Mouse (Mus musculus) spleen, adult 18-20 months (tissue): ENCODE data around the gene Arrdc4.

Source experiments
- DNase-seq, 2 experiments: peaks; one replicate each; pipeline ENCODE4 v3.0.0; 2022; ENCODE audit warnings: mixed read lengths in 2 of 2

The Arrdc4 gene

DNA sequence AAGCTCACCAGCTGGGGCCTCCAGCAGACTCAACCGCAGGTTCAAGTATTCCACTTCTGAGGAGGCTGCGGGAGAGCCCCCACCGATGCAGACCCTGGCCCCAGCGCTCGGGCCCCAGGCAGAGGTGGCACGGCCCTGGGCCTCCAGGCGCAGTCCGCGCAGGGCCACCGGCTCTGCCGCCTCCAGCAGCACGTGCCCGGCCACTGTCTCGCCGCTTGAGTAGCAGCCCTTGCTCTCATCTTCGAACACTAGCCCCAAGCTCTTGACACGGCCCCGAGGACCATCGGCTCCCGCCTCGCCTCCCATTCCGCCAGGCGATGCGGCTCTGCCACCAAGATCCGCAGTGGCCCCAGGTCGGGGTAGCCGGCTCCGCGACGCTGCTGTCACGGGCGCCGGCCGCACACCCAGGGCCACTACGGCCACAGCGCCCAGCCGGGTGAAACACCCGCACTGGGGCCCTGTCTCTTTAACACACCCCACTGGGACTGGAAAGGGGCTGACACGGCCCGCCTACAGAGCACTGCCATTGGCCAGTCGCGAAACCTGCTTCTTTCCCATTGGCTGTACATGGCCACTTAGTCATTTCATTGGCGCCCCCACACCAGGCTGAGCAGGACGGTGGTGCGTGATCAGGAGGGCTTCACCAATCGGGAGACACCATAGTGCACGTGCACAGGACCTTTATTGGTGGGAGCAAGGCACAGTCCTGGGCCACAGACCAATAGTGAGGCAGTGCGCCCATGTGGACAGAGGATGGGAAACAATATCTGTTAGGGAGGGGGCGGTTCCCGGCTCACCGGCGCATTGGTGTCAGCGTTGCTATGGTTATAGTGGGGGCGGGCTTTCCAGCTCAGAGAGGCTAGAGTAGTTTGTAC, at the start of gene Arrdc4:
Gene Arrdc4 (minus strand): TSS at position 481 of the 875 bp plus-strand sequence.
- peak; percentile 70 to 75 for DNase-seq

DNA sequence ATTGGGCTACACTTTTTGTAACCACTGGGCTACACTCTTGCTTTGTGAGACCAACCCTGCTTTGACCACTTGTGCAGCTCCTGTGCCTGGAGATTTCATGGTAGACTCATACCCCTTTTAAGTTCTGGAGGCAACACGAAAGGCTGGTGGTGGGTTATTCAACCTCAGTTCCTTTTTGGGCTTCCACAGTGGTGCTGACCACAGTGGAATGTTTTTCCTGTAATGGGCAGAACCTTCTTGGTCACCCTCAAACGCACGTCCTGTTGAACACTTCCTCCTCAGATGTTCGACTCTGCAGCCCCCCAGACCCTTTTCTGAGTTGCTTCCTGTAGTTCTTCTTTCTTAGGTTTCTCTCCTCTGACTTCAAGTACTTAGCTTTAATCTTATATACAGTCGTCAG, 46.5 kb upstream of the Arrdc4 start:
- no peak for DNase-seq

DNA sequence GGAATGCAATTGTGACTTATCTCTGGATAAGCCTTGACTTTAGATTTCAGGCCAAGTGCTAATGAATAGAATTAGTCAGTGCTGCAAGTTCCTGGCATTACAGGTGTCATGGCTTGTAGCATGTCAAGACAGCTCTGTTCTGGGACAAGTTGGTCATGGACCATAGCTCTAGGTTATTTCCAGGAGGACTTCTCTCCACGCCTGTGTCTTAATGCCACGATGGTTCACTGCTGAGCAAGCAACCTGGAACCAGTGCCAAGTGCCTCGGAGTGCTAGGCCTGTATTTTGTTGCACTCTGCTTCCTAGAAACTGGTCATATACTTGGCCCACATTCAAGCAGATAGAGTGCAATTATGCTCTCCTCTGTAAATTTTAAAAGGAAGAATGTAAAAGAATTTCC, 39.7 kb upstream of the Arrdc4 start:
- no peak for DNase-seq

DNA sequence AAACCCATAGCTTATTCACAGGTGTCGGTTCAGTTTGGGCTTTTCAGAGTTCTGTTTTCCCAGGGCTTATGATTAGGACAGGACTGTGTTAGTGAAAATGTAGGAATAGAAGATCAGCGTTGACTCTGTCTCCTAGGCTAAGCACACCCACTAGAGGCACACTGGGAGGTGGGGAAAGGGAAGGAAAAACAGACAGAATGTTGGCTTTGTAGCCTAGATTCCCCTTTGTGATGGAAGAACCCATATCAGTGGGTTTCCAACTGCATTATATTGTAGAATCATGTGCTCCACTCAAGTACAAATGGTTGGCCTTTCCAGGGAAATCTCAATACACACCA, 22.7 kb upstream of the Arrdc4 start:
- no peak for DNase-seq

DNA sequence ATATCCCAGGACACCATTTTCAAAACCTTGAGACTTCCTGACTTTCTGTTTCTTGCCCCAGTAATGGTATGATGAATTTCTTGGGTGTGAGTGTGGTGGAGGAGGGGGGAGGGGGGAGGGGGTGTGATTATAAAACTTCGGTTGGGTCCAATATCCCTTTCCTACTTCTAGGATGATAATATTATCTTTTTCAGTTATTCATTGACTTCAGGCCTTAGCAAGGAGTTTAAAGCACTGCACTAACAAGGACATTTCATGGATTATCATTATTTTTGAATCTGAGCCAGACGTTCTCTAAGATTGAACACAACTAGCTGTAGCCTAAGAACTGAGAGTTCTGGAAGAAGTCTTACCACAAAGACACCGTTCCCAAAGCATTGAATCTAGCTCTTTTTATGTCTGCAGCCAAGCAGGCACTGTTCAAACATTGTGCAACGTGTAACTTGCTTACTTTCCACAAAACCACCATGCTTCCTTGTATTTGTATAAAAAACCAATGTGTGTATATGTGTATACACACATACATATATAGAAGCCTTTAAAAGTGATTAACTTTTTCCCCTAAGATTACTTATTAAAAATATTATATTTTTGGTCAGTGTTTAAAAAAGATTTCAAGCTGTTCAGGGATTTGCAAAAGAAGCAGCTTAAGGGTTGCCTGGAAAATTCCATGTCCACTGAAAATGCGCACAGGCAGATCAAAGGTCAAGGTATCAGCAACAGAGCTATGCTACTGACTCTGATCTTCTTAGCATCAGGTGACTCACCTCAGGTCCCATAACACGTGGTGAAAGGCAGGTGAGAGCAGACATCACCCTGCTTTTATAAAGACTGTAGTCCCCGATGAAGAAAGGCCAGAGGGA, 22.1 kb upstream of the Arrdc4 start:
- DNase-seq: no peak

DNA sequence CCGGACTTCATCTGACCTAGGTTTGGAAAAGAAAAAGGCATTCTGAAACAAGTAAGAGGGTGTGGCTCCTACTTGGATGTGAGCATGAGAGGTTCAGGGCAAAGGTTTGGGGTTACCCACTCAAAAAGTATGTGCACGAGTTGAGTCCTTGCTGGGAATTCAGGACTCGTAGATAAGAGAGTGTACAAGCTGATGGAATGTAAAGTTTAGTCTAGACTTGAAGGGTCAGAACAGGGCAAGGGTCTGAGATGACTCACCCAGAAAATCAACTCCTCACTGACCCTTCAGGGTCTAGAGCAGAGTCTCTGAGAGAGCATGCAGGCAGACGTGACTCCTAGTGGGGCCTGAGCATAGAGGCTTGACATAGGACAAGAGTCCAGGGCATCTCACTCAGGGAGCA, 16.9 kb upstream of the Arrdc4 start:
- no peak for DNase-seq

DNA sequence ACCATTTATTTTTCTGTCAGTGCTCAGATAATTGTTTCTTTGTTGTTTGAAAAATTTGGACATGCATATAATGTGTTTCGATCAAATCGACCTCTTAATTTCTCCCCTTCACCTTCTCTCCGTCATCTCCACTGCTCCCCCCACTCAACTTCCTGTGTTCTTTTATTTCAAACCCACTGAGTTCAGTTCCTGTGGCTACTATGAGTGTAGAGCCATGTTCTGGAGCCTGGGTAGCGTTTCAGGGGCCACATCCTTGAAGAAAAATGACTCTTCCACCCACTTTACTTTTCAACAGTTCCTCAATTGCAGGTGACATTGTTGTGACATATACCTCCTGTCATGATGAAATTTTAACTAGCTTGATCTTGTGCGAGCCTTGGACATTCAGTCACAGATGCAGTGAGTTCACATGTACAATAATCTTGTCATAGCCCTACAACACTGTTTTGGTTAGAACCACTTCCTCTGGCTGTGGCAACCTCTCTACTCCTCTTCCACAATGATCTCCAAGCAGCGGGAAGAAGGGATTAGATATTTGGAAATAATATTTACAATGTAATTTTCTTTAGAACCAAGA, 10.2 kb upstream of the Arrdc4 start:
- no peak for DNase-seq

DNA sequence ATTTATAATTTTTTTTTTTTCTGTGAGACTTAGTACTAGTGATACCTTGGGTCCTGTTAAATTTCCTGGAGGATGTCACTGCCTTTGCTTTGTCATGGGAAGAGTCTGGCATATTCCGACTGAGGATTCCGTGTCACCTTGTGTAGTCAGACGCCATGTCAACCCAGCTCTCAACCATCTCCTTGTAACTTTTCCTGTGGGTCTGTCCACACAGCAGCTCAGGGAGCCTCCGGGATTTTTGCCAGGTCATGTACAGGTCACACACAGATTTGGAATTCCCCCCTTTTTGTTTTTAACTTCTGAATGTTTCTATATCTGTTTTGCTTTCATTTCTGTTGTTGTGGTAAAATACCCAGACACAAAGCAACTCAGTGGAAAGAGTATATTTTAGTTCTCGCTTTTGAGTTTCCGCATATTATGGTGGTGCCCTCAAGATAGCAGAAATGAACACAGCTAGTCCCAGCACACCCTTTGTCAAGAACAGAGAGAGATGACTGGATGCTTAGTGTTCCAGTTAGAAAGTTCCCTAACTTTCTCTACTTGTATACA, 7.7 kb upstream of the Arrdc4 start:
- no peak for DNase-seq

DNA sequence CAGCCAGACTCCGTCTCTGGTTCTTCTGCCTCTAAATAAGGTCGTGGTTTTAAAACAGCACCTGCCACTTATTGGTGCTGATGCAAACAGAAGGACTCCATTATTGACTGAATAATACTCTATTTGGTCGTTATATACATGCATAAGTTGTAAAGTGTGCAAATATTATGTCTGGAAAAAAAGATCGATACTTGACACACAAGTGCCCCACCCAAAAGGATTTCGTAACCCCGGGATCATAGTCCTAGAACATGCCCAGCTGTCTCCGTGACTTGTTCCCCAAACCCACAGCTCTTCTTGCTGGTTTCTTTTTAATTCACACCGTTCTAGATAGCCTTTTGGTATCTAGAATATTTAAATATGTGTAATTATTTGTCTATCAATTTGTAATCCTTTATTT, 878 bp upstream of the Arrdc4 start:
- DNase-seq: no peak

DNA sequence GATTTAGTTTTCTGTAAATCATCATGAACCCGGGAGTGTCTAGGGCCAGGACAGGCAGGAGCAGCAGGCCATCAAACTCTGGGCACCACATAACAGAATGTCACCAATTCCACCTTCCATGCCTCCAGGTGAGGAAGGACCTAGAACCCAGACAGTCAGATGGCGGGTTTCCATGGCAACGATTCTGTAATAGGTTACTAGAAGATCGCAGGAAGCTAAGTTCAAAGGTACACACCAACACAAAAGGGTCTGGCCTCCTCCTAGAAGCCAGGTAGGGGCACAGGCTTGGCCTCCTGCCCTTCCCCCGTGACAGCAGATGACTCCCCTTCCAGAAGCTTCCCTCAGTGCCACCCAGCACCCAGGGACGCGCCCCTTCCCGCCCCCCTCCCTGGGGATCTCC, 680 bp downstream of the Arrdc4 start:
- peak in 1 of 2 experiments; percentile 2 for DNase-seq

DNA sequence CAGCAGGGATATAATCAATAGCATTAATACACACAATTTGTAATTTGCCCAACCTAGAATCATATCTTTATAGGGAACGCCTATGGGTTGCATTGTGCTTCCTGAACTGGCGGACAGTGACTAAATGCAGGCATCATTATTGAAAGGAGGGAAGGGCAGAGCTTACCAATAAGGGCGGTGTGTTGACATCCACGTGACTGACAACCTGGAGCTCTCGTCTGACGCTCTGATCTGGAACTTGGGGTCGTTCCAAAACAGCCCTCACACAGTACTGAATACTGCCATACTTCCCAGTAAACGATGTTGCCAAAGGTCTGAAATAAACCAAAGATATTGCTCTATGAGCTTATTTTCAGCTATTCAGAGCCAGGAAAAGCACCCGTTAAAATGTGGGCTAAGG, 4.4 kb downstream of the Arrdc4 start:
- DNase-seq: no peak

DNA sequence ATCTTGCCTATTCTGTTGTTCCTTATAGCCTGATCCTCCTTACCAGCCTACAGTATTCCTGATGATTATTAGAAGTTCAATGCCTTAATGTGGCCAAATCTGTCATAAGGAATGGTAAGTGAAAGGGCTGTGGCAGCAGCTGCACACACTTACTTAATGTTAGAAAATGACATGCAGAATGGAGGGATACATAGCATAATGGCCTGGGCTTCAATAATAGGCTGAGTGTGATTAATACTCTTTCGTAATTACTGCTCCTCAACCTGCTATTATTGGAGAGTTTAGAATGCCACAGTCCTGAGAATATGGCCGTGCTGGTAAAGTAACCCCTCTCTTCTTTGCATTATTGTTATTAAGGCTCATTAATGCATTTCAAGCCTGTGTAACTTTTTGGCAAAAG, 4.8 kb downstream of the Arrdc4 start:
- DNase-seq: no peak

DNA sequence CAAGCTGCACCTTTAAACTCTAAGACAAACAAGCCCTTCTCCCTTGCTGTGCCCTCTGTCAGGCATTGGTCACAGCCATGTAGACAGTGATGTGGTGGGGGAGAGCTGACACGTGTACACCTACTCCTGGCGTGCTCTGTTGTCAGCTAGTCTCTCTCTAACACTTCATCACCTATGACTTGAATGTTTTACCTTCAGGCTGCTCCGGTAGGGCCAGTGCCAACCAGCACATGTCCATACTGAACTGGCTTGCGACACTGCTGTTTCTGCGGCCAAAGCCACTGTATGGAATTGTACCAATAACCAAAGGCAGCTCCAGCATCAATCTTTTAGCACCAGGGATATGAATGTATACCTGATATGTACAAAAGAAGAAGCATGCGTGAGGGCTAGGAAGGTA, 8.3 kb downstream of the Arrdc4 start:
- no peak for DNase-seq

DNA sequence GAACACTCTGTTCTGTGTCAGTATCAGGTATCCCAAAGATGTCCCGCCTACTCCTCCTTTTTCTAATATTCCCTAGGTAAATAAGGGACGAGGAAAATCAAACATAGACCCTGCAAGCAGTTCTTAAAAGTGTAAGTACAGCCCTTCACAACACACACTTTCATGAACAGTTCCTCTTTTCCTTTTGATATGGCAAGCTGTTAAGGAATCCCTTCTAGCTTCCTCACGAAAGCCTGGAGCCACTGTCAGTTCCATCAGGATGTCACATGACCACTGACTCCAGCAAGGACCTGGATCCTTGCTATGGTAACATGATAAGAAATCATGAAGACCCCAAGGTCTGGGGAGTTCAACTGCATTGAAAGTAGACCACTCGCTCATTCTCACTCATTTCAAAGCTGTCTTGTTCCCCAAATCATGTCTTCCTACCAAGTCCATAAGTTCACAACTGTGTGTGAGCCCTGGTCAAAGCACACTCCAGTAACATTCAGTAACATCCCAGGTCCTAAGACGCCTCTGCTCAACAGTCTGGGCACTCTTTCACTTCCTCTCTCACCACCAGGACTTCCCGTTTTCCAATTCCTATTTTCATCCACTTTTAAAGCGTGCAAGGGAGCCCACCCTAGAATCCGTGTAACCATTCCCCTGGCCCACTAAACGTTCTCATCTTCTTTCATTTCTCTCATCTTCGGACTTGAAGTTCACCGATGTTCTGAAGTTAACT, 10.2 kb downstream of the Arrdc4 start:
- DNase-seq: no peak

DNA sequence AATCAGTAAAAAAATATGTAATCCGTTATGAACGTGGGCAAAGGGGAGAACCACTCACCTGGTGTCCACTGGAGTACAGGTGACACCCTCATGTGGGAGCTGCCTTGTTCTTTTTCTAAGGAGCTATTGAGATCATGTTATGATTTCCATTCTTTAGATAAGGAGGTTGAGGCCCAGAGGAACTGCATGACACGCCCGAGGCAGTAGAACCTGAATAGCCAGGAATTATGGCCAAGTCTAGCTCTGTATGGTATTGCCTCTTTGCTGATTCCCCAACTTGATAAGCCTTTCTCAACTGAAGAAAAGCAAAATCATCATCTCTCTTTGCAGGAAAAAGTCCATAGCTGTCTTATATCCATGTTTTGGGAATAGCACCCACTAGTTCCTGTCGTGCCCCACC, 22.7 kb downstream of the Arrdc4 start:
- no peak for DNase-seq

DNA sequence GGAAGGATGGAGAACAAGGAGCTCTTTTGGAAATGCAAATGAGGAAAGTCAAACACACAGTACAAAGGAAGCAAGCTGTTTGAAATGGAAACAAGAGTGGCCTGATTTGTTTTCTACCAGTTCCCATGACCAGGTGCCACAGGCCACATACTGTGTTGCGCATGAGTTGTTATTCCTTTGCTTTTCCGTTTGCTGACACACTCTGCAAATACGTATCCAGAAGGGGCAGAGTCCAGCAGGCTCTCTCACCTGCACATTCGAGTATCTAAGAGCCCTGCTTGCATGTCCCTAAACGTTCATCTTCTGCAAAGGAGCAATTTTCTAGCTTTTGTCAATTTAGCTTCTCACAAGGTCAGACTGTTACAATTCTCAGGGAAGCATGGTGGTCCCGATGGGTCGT, 24.3 kb downstream of the Arrdc4 start:
- DNase-seq: no peak

DNA sequence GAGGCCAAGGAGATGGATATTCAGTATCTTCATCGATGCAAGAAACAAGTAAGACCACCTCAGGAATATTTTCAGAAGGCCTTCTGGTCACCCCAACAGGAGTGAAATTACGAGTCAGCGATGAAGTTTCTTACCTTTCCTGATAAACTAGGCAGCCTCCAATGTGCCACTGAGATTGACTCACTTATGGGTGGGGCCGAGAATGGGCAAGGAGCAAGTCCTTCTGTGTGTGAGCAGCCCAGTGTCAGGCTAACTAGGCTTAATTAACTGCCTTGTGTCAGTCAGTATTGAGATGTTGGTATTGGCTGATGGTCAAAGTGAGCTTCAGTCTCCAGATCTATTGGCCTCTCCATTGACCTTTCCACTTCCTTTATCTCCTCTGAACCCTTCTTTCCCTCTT, 27.5 kb downstream of the Arrdc4 start:
- no peak for DNase-seq

DNA sequence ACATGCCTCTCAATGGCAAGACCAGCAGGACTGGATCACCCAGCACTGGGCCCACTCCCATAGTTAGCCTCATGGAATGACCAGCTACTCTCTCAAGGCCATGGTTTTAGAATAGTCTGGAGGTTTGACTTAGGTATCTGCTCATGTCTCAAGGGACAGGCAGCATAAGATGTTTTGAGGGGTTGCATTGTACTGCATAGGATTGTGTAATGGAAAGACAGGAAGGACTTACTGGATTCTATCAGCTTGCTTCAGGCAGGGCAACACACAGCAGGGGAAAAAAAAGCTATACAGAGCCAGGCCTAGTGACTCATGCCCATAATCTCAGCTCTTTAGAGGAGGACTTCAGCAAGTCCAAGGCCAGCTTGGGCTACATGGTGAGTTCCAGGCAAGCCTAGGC, 31.1 kb downstream of the Arrdc4 start:
- DNase-seq: no peak

DNA sequence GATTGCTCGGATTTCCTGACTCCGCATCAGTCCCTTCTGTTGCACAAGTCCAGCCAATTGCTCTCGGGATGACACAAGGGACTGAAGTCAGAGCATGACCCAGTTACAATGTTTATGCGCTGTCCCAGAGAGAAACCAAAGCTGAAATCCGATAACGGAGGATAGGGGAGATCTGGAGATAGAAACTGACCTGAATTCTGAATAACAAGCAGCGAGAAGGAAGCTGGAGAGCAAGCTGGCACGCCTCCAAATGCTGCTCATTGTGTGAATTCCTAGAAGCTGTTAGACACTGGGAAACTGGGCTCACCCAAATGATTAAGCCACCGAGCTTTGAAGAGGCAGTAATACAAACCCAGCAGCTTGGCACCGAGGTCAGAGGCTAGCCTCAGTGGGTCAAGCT, 31.5 kb downstream of the Arrdc4 start:
- DNase-seq: no peak

DNA sequence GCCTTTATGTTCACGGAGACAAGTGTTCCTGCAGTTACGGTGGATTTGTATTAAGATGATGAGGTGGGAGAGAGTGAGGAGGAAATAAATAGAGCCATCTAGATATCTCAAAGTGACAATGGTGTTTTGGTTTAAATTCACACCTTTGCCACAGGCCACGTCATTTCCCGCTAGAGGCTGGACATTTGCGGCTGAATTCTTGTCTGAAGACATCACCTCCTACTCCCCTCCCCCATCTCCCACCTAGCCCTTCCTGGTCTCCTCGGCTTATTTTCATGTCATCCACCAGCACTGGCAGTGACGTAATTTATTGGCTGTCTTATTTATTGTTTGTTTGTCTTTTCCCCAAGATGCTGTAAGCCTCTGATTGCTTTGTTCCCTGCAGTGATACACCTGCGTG, 32.1 kb downstream of the Arrdc4 start:
- DNase-seq: no peak

DNA sequence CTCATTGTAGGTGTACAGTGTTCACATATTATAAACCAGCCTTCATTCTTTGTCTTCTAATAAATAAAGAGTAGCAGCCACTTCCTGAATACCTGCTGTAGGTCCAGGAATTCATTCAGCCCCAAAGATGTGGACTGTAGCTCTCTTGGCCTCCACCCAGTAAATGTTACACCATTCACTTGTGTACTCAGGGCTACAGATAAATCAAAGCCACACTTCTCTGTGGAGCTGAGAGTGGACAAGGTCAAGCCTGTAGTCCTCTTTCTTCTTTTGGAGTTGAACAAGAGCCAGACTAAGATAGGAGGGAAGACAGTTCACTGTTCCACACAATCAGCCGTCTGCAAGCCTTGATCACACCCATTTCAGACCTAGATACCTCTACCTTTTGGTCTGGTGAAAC, 36.1 kb downstream of the Arrdc4 start:
- no peak for DNase-seq

DNA sequence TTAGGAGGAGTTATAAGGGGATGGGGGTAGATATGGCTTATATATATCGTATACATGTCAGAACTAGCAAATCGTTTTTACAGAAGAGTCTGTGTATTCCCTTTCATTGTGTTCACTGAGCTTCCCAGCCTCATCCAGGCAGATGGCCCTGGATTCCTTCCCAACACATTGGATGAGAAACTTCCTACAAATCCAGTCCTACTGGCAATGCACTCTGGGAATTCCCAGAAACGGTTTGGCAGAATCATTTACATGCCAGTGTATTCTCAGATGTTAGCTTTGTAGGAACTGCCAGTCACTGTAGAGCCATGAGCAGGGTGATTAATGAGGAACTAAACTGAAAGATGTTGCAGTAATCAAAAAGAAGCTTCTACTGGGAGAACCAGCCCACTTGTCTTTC, 36.6 kb downstream of the Arrdc4 start:
- no peak for DNase-seq

DNA sequence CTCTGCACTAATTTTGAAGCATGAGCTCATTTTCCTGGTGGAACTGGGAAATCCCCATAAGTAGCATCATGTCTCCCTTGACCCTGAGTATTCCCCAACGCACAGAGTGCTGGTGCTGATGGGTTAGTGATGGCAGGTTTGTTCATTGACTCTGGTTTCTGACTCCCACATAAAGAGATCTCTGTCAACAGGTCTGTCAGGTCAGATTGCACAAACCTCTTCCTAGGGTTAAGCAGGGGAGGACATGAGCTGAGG, 39.8 kb downstream of the Arrdc4 start:
- no peak for DNase-seq
